Mouse (Mus musculus): ENCODE results near the gene Raver2.

DNA sequence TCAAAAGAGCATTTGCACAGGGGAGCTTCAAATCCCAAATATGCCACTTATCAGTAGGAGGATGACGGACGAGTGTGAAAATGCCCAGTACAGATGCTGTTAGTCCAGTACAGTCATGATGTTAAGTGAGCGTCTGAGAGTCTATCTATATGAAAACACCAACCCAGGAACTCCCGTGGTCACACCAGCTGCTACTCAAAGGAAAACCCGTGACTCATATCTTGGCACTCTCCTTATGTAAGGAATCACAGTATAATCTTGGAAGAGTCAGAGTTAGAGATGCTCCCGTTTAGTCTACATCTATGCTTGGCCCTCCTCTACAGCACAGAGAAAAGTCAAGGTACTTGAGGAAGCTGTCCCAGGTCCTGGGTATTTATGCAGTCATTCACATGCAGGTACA lies 89.5 kb downstream of the Raver2 start:
- TF ChIP-seq POLR2A (IDR thresholded peaks at IDR 0.05; ENCODE audit: extremely low read depth, insufficient read depth, low read length) (no peak), CTCF (IDR thresholded peaks at IDR 0.05; ENCODE audit: extremely low read depth, insufficient read depth, low read length) (no peak)
